8 mouse cellular contexts compared by ENCODE assay signal in genomic region chr10:79959847-79960601, GRCm38 (mm10). TPM values are rescaled to one million over a fixed set of nuclear protein-coding genes. Genes with fewer than 3 reads are reported as not detected.
DNase-seq lines count a peak whose midpoint lies in the region; ATAC-seq and TF ChIP-seq lines count a peak whose summit lies in the region.

Gene Wdr18 (plus strand): TSS chr10:79960152.

- H3K4me3 ChIP-seq in CH12.LX (replicated peaks in 1 of 3; ENCODE audit: low read depth in 2 of 3, low read length in 2 of 3, poor library complexity in 1 of 3), result peak within 1 kb of the TSS; percentile 85 to 100 (median 96)
- peak within 1 kb of the TSS; percentile 95 for H3K4me3 ChIP-seq in forebrain, embryonic 11.5 days (ENCODE audit: low read depth, low read length)
- H3K4me3 ChIP-seq in heart, embryonic 16.5 days (ENCODE audit: low read length), result peak within 1 kb of the TSS; percentile 78
- peak within 1 kb of the TSS; percentile 85 for H3K4me3 ChIP-seq in liver, embryonic 15.5 days (replicated peaks)
- H3K4me3 ChIP-seq in neural tube, embryonic 12.5 days, result peak within 1 kb of the TSS; percentile 93

- no peaks in the 10 kb centered on the region for H3K27me3 ChIP-seq in CH12.LX (replicated peaks)
- no peaks in the 10 kb centered on the region for H3K27me3 ChIP-seq in forebrain, embryonic 11.5 days (ENCODE audit: control insufficient read depth, insufficient read depth, low read length)
- no peaks in the 10 kb centered on the region for H3K27me3 ChIP-seq in heart, embryonic 16.5 days (ENCODE audit: control insufficient read depth, insufficient read depth, low read length)
- no peaks in the 10 kb centered on the region for H3K27me3 ChIP-seq in liver, embryonic 15.5 days
- H3K27me3 ChIP-seq in neural tube, embryonic 12.5 days (replicated peaks), result no peaks in the 10 kb centered on the region

- H3K9me3 ChIP-seq in CH12.LX (replicated peaks; ENCODE audit: low read length), result no peaks in the 10 kb centered on the region
- no peaks in the 10 kb centered on the region for H3K9me3 ChIP-seq in forebrain, embryonic 11.5 days (ENCODE audit: control insufficient read depth, low read length)
- no peaks in the 10 kb centered on the region for H3K9me3 ChIP-seq in heart, embryonic 16.5 days (replicated peaks; ENCODE audit: control insufficient read depth, low read length)
- H3K9me3 ChIP-seq in liver, embryonic 15.5 days (replicated peaks), result no peaks in the 10 kb centered on the region
- no peaks in the 10 kb centered on the region for H3K9me3 ChIP-seq in neural tube, embryonic 12.5 days

- peak; percentile 87 for TF ChIP-seq POLR2A in CH12.LX (IDR thresholded peaks at IDR 0.05; ENCODE audit: low read depth, low read length)

- peak within 1 kb of the TSS; percentile 63 for H3K9ac ChIP-seq in CH12.LX (ENCODE audit: insufficient read depth, low read depth)
- H3K9ac ChIP-seq in forebrain, embryonic 11.5 days (ENCODE audit: low read length), result peak within 1 kb of the TSS; percentile 82
- H3K9ac ChIP-seq in heart, embryonic 16.5 days (ENCODE audit: low read length), result peak within 1 kb of the TSS; percentile 77
- peak within 1 kb of the TSS; percentile 77 for H3K9ac ChIP-seq in liver, embryonic 15.5 days
- H3K9ac ChIP-seq in neural tube, embryonic 12.5 days, result peak within 1 kb of the TSS; percentile 81

- H3K36me3 ChIP-seq in CH12.LX (replicated peaks in 1 of 2; ENCODE audit: control insufficient read depth in 1 of 2, insufficient read depth in 1 of 2, low read length in 1 of 2), result peaks cover 29 to 41% of the 10 kb centered on the region in 2 experiments
- H3K36me3 ChIP-seq in forebrain, embryonic 11.5 days (ENCODE audit: control insufficient read depth, insufficient read depth, low read length), result peaks cover 4% of the 10 kb centered on the region; the same call in 1 of the 2 replicates
- H3K36me3 ChIP-seq in heart, embryonic 16.5 days (ENCODE audit: control insufficient read depth, insufficient read depth), result peaks cover 24% of the 10 kb centered on the region
- peaks cover 35% of the 10 kb centered on the region for H3K36me3 ChIP-seq in liver, embryonic 15.5 days (replicated peaks)
- H3K36me3 ChIP-seq in neural tube, embryonic 12.5 days, result peaks cover 33% of the 10 kb centered on the region

- no peak for TF ChIP-seq EP300 in CH12.LX (IDR thresholded peaks at IDR 0.05; ENCODE audit: low read length)

- ATAC-seq in forebrain, embryonic 11.5 days (replicated peaks; ENCODE audit: low FRiP score), result peak; percentile 94
- peak; percentile 96 for ATAC-seq in heart, embryonic 16.5 days (replicated peaks; ENCODE audit: extremely low read depth, insufficient read depth, low FRiP score)
- ATAC-seq in liver, embryonic 15.5 days (ENCODE audit: insufficient read depth), result peak; percentile 92
- ATAC-seq in neural tube, embryonic 12.5 days (ENCODE audit: low FRiP score, low read depth), result peak; percentile 97

- peak within 1 kb of the TSS; percentile 11; the same call in 1 of the 2 replicates for H3K27ac ChIP-seq in CH12.LX (ENCODE audit: insufficient read depth, low read depth)
- no peak within 1 kb of the TSS for H3K27ac ChIP-seq in forebrain, embryonic 11.5 days (ENCODE audit: low read depth, low read length)
- H3K27ac ChIP-seq in heart, embryonic 16.5 days (ENCODE audit: low read length), result peak within 1 kb of the TSS; percentile 63; the same call in 1 of the 2 replicates
- peak within 1 kb of the TSS; percentile 64 for H3K27ac ChIP-seq in liver, embryonic 15.5 days (replicated peaks)
- H3K27ac ChIP-seq in neural tube, embryonic 12.5 days, result no peak within 1 kb of the TSS

- peak; percentile 56 to 96 for TF ChIP-seq CTCF in CH12.LX (conservative IDR thresholded peaks at IDR 0.05 in 1 of 2, IDR thresholded peaks at IDR 0.05 in 1 of 2; ENCODE audit: low read depth in 2 of 2, low read length in 2 of 2)

- peak within 1 kb of the TSS; percentile 83 for H3K4me2 ChIP-seq in CH12.LX (ENCODE audit: insufficient read depth, low read depth, poor library complexity, severe bottlenecking)
- peak within 1 kb of the TSS; percentile 80 for H3K4me2 ChIP-seq in forebrain, embryonic 11.5 days (ENCODE audit: low read depth, low read length, severe bottlenecking)
- peak within 1 kb of the TSS; percentile 89 for H3K4me2 ChIP-seq in heart, embryonic 16.5 days (ENCODE audit: low read depth, low read length)
- H3K4me2 ChIP-seq in liver, embryonic 15.5 days, result peak within 1 kb of the TSS; percentile 92
- peak within 1 kb of the TSS; percentile 86 for H3K4me2 ChIP-seq in neural tube, embryonic 12.5 days (replicated peaks)

- in situ Hi-C loops in CH12.LX (cut with MboI; ENCODE audit: low pct_ligation_motif_present, low pct_unique_long_range_greater_than_20kb, low sequenced_read_pairs), result loop anchor here (5.0 kb wide), 1 partner anchor 33 kb away; the partner anchor contains the start of gene Arid3a

- peaks cover 20 to 43% of the 10 kb centered on the region in 2 experiments for H3K4me1 ChIP-seq in CH12.LX (ENCODE audit: control insufficient read depth in 1 of 2, insufficient read depth in 2 of 2)
- peaks cover 8% of the 10 kb centered on the region for H3K4me1 ChIP-seq in forebrain, embryonic 11.5 days (replicated peaks; ENCODE audit: control insufficient read depth, insufficient read depth, low read length)
- peaks cover 8% of the 10 kb centered on the region for H3K4me1 ChIP-seq in heart, embryonic 16.5 days (ENCODE audit: control insufficient read depth, insufficient read depth, low read length)
- H3K4me1 ChIP-seq in liver, embryonic 15.5 days (replicated peaks), result peaks cover 39% of the 10 kb centered on the region
- peaks cover 8% of the 10 kb centered on the region for H3K4me1 ChIP-seq in neural tube, embryonic 12.5 days

- H3K79me2 ChIP-seq in CH12.LX (replicated peaks; ENCODE audit: control insufficient read depth, extremely low read depth, insufficient read depth, poor library complexity, severe bottlenecking), result peaks cover 22% of the 10 kb centered on the region

- dilution Hi-C loops in CH12.LX (cut with MboI; ENCODE audit: extremely low pct_ligation_motif_present, extremely low pct_unique_long_range_greater_than_20kb, low sequenced_read_pairs), result no loop called here

- WGBS in forebrain, embryonic 11.5 days, result under 1% methylated on average over 61 of the region's 61 CpGs
- WGBS in heart, embryonic 16.5 days, result under 1% methylated on average over 61 of the region's 61 CpGs
- WGBS in liver, embryonic 15.5 days (ENCODE audit: insufficient replicate concordance), result under 1% methylated on average over 61 of the region's 61 CpGs
- WGBS in neural tube, embryonic 12.5 days, result under 1% methylated on average over 61 of the region's 61 CpGs

- TF ChIP-seq RAD21 in CH12.LX (IDR thresholded peaks at IDR 0.05; ENCODE audit: low read depth, low read length), result peak; percentile 83

- DNase-seq in CH12.LX (ENCODE audit: extremely low read depth), result peak; percentile 99
- peak; percentile 99 for DNase-seq in c-Kit-positive CD71-positive TER-119-negative erythroid progenitor cells, embryonic 14.5 days (ENCODE audit: low read depth)
- DNase-seq in forebrain, embryonic 11.5 days (ENCODE audit: low spot score), result peak; percentile 100
- DNase-seq in kidney, postnatal 36 days, result peak; percentile 99
- DNase-seq in telencephalon, adult 2 months (ENCODE audit: low read depth, low spot score), result peak; percentile 99

TF ChIP-seq in CH12.LX, 34 proteins besides CTCF, POLR2A, EP300 and RAD21 (continues in another document):
- TF ChIP-seq POLR2AphosphoS2 (IDR thresholded peaks at IDR 0.05; ENCODE audit: low read depth, low read length), result peak; percentile 60; the same call in 1 of the 2 replicates
- no peak for TF ChIP-seq ZMIZ1 (IDR thresholded peaks at IDR 0.05; ENCODE audit: low read depth, low read length)
- TF ChIP-seq GABPA (IDR thresholded peaks at IDR 0.05; ENCODE audit: insufficient replicate concordance, low read depth, low read length), result no peak
- peak; percentile 48 for TF ChIP-seq BHLHE40 (IDR thresholded peaks at IDR 0.05; ENCODE audit: low read depth, low read length)
- TF ChIP-seq RCOR1 (conservative IDR thresholded peaks at IDR 0.05; ENCODE audit: low read depth, low read length), result no peak
- TF ChIP-seq TBP (conservative IDR thresholded peaks at IDR 0.05; ENCODE audit: low read depth, low read length), result peak; percentile 74; the same call in 1 of the 2 replicates
- TF ChIP-seq E2F4 (IDR thresholded peaks at IDR 0.05; ENCODE audit: insufficient replicate concordance, low read depth, low read length), result no peak
- TF ChIP-seq JUND (conservative IDR thresholded peaks at IDR 0.05; ENCODE audit: low read depth, low read length), result no peak
- peak; percentile 90 for TF ChIP-seq SIN3A (IDR thresholded peaks at IDR 0.05; ENCODE audit: low read length)
- TF ChIP-seq CHD1 (IDR thresholded peaks at IDR 0.05; ENCODE audit: low read depth, low read length), result no peak
- TF ChIP-seq PAX5 (IDR thresholded peaks at IDR 0.05; ENCODE audit: low read length), result no peak
- peak; percentile 51; the same call in 1 of the 2 replicates for TF ChIP-seq IRF4 (IDR thresholded peaks at IDR 0.05; ENCODE audit: low read depth, low read length)
- TF ChIP-seq UBTF (IDR thresholded peaks at IDR 0.05; ENCODE audit: low read depth, low read length), result no peak
- TF ChIP-seq HCFC1 (IDR thresholded peaks at IDR 0.05; ENCODE audit: low read depth, low read length), result peak; percentile 91
- no peak for TF ChIP-seq MAFK (IDR thresholded peaks at IDR 0.05; ENCODE audit: insufficient replicate concordance, low read length)
- TF ChIP-seq ELF1 (IDR thresholded peaks at IDR 0.05; ENCODE audit: low read depth, low read length), result peak; percentile 65
- no peak; the same call in 1 of the 2 replicates for TF ChIP-seq ZC3H11A (IDR thresholded peaks at IDR 0.05; ENCODE audit: low read depth, low read length)
- TF ChIP-seq JUN (IDR thresholded peaks at IDR 0.05; ENCODE audit: insufficient read depth, low read depth, low read length), result no peak
- TF ChIP-seq MYC (IDR thresholded peaks at IDR 0.05; ENCODE audit: low read depth, low read length), result peak; percentile 60; the same call in 1 of the 2 replicates
- TF ChIP-seq MAX (IDR thresholded peaks at IDR 0.05; ENCODE audit: low read length), result peak; percentile 61; the same call in 1 of the 2 replicates
- peak; percentile 65; the same call in 1 of the 2 replicates for TF ChIP-seq MEF2A (IDR thresholded peaks at IDR 0.05; ENCODE audit: borderline replicate concordance, low read depth, low read length)
- TF ChIP-seq ZNF384 (IDR thresholded peaks at IDR 0.05; ENCODE audit: low read depth, low read length), result no peak

RNA-seq across cellular contexts. Expression of gene Wdr18, which starts in this region (rescaled TPM):
- total RNA-seq in CH12.LX (2012; rRNA removed) (92.1 and 111 TPM in 2 replicates), CH12.LX (2014; rRNA removed) (59.7 and 70.8 TPM in 2 replicates)
- polyA plus RNA-seq in CH12.LX (2012; ENCODE audit: insufficient read length, low read depth), result 54.2 and 69.7 TPM in 2 replicates
- 111 and 112 TPM in 2 replicates for polyA plus RNA-seq in forebrain, embryonic 11.5 days (2014; fragmentation: Nextera tagmentation; extraction: Ambion mirVana)
- 69.6 TPM in 2 replicates for polyA plus RNA-seq in heart, embryonic 16.5 days (2015; fragmentation: Nextera tagmentation; extraction: Ambion mirVana)
- 46.3 and 48.4 TPM in 2 replicates for polyA plus RNA-seq in liver, embryonic 15.5 days (2015; fragmentation: Nextera tagmentation; extraction: Ambion mirVana)
- 84.5 and 98.3 TPM in 2 replicates for polyA plus RNA-seq in neural tube, embryonic 12.5 days (2016; fragmentation: Nextera tagmentation; extraction: Ambion mirVana)

Comparison
In these comparisons a context has a peak if more than half of its experiments do, and no peak if none do; other contexts are left out.
1. H3K27ac ChIP-seq: peak in CH12.LX (single experiment), heart, embryonic 16.5 days (single experiment) and liver, embryonic 15.5 days (single experiment); none in forebrain, embryonic 11.5 days (single experiment) and neural tube, embryonic 12.5 days (single experiment).
2. Peak in every context shown above with its lines, with median percentiles within 50 percentile points of each other: DNase-seq, H3K4me2 ChIP-seq, H3K4me3 ChIP-seq, H3K9ac ChIP-seq and ATAC-seq.